Mouse (Mus musculus) heart, embryonic 10.5 days (tissue): ENCODE measurements around the gene Lrrn3. TPM values are rescaled to one million over a fixed set of nuclear protein-coding genes. Genes with fewer than 3 reads are reported as not detected.

ENCODE experiments used
- DNase-seq: peaks from one replicate; pipeline ENCODE4 v3.0.0-alpha.2; 2017; ENCODE audit warnings: low spot score
- H3K27ac ChIP-seq: fragments of 300-500 bp; sonication (generic); 2 replicates; pipeline ENCODE4 v1.5.1; 2016; ENCODE audit warnings: mild to moderate bottlenecking
- H3K27me3 ChIP-seq: fragments of 300-500 bp; sonication (generic); 2 replicates; pipeline ENCODE4 v1.6.1; 2016; ENCODE audit warnings: mild to moderate bottlenecking; ENCODE audit not compliant: poor library complexity, insufficient read depth, severe bottlenecking
- H3K36me3 ChIP-seq: fragments of 300-500 bp; sonication (generic); 2 replicates; pipeline ENCODE4 v1.6.1; 2016; ENCODE audit warnings: mild to moderate bottlenecking, moderate library complexity
- H3K4me1 ChIP-seq: fragments of 300-500 bp; sonication (generic); 2 replicates; pipeline ENCODE4 v1.6.1; 2016; ENCODE audit warnings: mild to moderate bottlenecking
- H3K4me3 ChIP-seq: fragments of 300-500 bp; sonication (generic); 2 replicates; pipeline ENCODE4 v1.5.1; 2016; ENCODE audit warnings: mild to moderate bottlenecking, moderate library complexity
- H3K9me3 ChIP-seq: fragments of 300-500 bp; sonication (generic); 2 replicates; pipeline ENCODE4 v1.6.1; 2016; ENCODE audit warnings: mild to moderate bottlenecking, moderate library complexity
- WGBS: fragments of 180-500 bp; shearing (Covaris S2); methylation state at CpG from one replicate; pipeline ENCODE4 v1.1.7; 2016; 5-methylcytosine and 5-hydroxymethylcytosine counted together
- polyA plus RNA-seq: library from polyadenylated mRNA; unstranded; fragments of >200 nt; fragmentation: Nextera tagmentation; extraction: Ambion mirVana; gene quantifications from 2 replicates; pipeline ENCODE4 v1.2.1, GENCODE M21; 2016

The Lrrn3 gene
- 3.8 and 4.2 TPM in 2 replicates for polyA plus RNA-seq

- 95% methylated on average over 1 of the region's 1 CpGs for WGBS
- Histone ChIP-seq H3K4me1 (no peaks in the 10 kb centered on the region), H3K9me3 (no peaks in the 10 kb centered on the region), H3K27me3 (no peaks in the 10 kb centered on the region), H3K4me3 (peak within 1 kb of the TSS; percentile 53), H3K27ac (peak within 1 kb of the TSS; percentile 47; the same call in 1 of the 2 replicates), H3K36me3 (no peaks in the 10 kb centered on the region)
- DNase-seq = no peak
Observed at GRCm38 (mm10) chr12:41486331-41486730, at the start of gene Lrrn3. Gene Lrrn3 (minus strand): TSS chr12:41486431.

DNA sequence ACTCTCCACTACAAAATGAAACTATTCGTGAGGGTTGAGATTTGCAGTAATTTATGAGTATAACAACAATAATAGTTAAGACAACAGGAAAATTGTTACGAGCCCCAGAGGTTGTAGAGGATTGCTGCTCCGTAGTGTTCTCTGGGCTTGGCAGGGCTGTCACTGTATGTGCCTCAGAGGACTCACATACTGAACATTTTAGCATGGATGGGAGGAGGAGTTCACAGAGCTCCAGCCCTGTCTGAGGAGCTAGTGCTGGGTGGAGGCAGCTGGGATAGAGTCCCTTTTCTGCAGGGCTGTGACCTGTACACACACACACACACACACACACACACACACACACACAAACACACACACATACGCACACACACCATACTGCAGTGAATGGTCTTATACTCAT is 42.2 kb upstream of the Lrrn3 start:
- Histone ChIP-seq H3K27ac (no peak overlapping the region), H3K4me3 (no peak overlapping the region), H3K4me1 (no peaks in the 10 kb centered on the region), H3K27me3 (no peaks in the 10 kb centered on the region), H3K36me3 (no peaks in the 10 kb centered on the region), H3K9me3 (no peaks in the 10 kb centered on the region)
- WGBS = 84% methylated on average over 4 of the region's 4 CpGs
- DNase-seq = no peak

DNA sequence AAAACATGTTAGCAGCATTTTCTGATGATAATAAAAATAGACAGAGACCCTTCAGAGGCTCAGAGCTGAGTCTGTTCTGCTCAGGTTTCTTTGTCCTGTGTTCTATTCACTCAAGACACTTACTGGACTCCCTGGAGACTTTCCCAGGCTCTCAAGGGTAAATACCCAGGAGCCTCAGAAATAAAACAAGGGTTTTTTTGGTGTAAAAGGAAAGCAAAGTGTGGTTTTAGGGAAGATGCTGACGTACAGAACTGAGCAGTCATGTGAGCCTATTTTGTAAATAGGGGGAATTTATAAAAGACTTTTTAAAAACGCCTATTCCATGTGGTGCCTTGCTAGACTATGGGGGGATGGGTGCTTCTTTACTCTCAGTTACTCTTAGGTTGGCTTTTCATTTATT is 40.5 kb upstream of the Lrrn3 start:
- WGBS = 72% methylated on average over 2 of the region's 2 CpGs
- H3K36me3 ChIP-seq = no peaks in the 10 kb centered on the region
- H3K27me3 ChIP-seq = no peaks in the 10 kb centered on the region
- no peak for DNase-seq
- no peaks in the 10 kb centered on the region for H3K4me1 ChIP-seq
- no peak overlapping the region for H3K27ac ChIP-seq
- H3K9me3 ChIP-seq = no peaks in the 10 kb centered on the region
- no peak overlapping the region for H3K4me3 ChIP-seq

GRCm38 (mm10) chr12:41521671-41522070 is 35.4 kb upstream of the Lrrn3 start:
- no peak for DNase-seq
- Histone ChIP-seq H3K4me1 (no peaks in the 10 kb centered on the region), H3K4me3 (no peak overlapping the region), H3K36me3 (no peaks in the 10 kb centered on the region), H3K9me3 (no peaks in the 10 kb centered on the region), H3K27ac (no peak overlapping the region), H3K27me3 (no peaks in the 10 kb centered on the region)
- 83% methylated on average over 2 of the region's 2 CpGs for WGBS

GRCm38 (mm10) chr12:41520326-41520725 is 34.1 kb upstream of the Lrrn3 start:
- H3K27me3 ChIP-seq = no peaks in the 10 kb centered on the region
- DNase-seq = no peak
- no peak overlapping the region for H3K27ac ChIP-seq
- WGBS = 78% methylated on average over 2 of the region's 2 CpGs
- H3K4me1 ChIP-seq = no peaks in the 10 kb centered on the region
- no peaks in the 10 kb centered on the region for H3K9me3 ChIP-seq
- H3K36me3 ChIP-seq = no peaks in the 10 kb centered on the region
- H3K4me3 ChIP-seq = no peak overlapping the region

DNA sequence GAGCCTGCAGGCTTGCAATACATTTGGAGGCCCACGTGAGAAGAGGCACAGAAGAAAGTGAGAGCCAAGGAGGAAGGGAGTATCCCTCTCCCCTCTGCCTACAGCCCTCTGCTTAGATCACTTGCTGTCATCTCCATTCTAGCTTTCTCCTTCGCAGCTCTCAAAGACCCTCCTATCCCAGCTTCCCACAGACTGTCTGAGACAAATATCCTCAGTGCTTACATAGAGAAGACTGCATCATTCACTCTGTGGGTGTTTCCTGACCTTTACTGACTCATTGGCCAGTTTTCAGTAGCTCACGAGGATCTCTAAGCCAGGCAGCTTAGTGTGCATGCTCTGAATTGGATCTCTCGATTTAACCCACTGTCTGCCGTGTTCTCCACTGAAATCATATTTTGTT is 32.7 kb upstream of the Lrrn3 start:
- WGBS = 67% methylated on average over 5 of the region's 5 CpGs
- Histone ChIP-seq H3K9me3 (no peaks in the 10 kb centered on the region), H3K27ac (no peak overlapping the region), H3K36me3 (no peaks in the 10 kb centered on the region), H3K4me3 (no peak overlapping the region), H3K27me3 (no peaks in the 10 kb centered on the region), H3K4me1 (no peaks in the 10 kb centered on the region)
- no peak for DNase-seq

GRCm38 (mm10) chr12:41510588-41510987 is 24.4 kb upstream of the Lrrn3 start:
- no peak for DNase-seq
- Histone ChIP-seq H3K4me3 (no peak overlapping the region), H3K36me3 (no peaks in the 10 kb centered on the region), H3K27ac (no peak overlapping the region), H3K27me3 (no peaks in the 10 kb centered on the region), H3K4me1 (no peaks in the 10 kb centered on the region), H3K9me3 (no peaks in the 10 kb centered on the region)
- WGBS = 90% methylated on average over 3 of the region's 3 CpGs

DNA sequence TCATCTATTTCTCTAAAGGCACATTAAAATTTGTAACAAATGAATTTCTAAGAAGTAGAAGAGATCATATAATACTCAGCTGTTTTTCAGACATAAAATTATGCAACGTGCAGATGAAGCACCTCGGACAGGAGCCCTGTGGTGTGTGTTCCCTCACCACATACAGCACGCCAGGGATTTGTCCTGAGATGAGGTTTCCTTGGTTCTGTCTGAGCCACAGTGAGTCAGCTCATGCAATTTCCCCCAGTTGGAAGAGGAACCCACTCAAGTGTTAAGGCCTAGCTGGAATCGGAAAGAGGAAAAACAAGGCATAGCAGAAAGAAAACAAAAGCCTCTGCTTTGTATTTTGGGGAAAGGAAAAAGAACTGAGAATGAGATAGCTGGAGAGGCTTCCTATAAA is 22.4 kb upstream of the Lrrn3 start:
- Histone ChIP-seq H3K4me1 (no peaks in the 10 kb centered on the region), H3K27ac (no peak overlapping the region), H3K27me3 (no peaks in the 10 kb centered on the region), H3K36me3 (no peaks in the 10 kb centered on the region), H3K4me3 (no peak overlapping the region), H3K9me3 (no peaks in the 10 kb centered on the region)
- DNase-seq = no peak
- WGBS = 88% methylated on average over 4 of the region's 4 CpGs

GRCm38 (mm10) chr12:41500049-41500820 is 14.0 kb upstream of the Lrrn3 start:
- H3K36me3 ChIP-seq = no peaks in the 10 kb centered on the region
- WGBS = 71% methylated on average over 9 of the region's 9 CpGs
- H3K9me3 ChIP-seq = no peaks in the 10 kb centered on the region
- H3K27me3 ChIP-seq = no peaks in the 10 kb centered on the region
- no peak for DNase-seq
- no peaks in the 10 kb centered on the region for H3K4me1 ChIP-seq
- no peak overlapping the region for H3K27ac ChIP-seq
- H3K4me3 ChIP-seq = no peak overlapping the region

DNA sequence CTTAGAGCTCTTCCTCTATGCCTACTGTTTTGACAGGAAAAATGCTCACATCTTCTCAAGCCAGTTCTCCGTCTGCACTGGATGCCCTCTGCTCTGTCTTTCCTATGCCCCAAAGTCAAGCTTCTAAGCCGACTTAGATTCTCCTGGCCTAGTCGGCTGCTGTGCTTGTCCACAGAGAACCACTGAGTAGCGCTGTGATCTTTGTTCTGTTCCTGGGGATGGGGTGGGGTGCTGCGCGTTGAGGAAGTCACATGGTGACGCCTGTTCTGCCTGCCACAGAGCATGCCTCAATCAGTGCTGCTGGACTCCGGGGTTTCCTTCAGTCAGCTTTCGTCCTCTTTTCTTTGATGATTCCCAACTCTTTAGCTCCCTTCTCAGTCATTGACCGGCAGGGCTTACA is 8.4 kb upstream of the Lrrn3 start:
- DNase-seq = no peak
- no peak overlapping the region for H3K4me3 ChIP-seq
- H3K27ac ChIP-seq = no peak overlapping the region

GRCm38 (mm10) chr12:41487005-41487404 is 774 bp upstream of the Lrrn3 start:
- H3K36me3 ChIP-seq = no peaks in the 10 kb centered on the region
- H3K27ac ChIP-seq = no peak overlapping the region
- H3K27me3 ChIP-seq = no peaks in the 10 kb centered on the region
- no peak for DNase-seq
- H3K9me3 ChIP-seq = no peaks in the 10 kb centered on the region
- WGBS = 32% methylated on average over 5 of the region's 5 CpGs
- no peaks in the 10 kb centered on the region for H3K4me1 ChIP-seq
- H3K4me3 ChIP-seq = no peak overlapping the region

More for the DNA sequence above, 8.4 kb upstream of the Lrrn3 start:
- WGBS = 36% methylated on average over 10 of the region's 10 CpGs
- no peaks in the 10 kb centered on the region for H3K4me1 ChIP-seq
- no peaks in the 10 kb centered on the region for H3K36me3 ChIP-seq
- no peaks in the 10 kb centered on the region for H3K9me3 ChIP-seq
- H3K27me3 ChIP-seq = no peaks in the 10 kb centered on the region

DNA sequence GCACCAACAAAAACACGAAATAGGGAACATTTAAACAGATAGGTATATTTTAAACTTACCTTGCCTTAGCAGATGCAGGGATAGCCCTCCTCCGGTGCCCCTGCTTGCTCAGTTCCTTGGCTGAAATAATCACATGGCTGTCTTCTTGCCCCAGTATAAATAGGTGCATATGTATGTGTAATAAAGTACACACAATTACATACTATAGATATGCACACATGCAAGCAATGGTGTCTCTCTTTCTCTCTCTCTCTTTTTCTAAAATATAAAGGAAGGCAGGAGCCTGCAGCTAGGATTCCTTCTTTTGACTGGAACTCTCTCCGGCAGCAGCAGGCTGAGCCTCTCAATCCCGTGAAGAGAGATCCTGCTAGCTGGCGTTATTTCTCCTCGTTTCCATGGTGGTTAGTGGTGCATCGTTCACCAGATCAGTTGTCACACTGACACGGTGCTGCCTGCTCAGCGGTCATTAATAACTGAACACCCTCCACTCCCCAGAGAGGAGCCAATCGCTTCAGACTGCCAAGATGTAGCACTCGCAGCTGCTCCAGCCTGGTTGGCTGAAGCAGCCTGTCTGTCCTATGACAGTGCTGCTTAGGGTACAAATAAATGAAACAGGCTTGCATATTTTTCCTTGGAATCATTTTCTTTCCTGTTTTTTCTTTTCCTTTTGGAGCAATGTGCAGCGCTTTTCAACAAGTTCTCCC is 567 bp downstream of the Lrrn3 start:
- Histone ChIP-seq H3K36me3 (no peaks in the 10 kb centered on the region), H3K27me3 (no peaks in the 10 kb centered on the region), H3K4me1 (no peaks in the 10 kb centered on the region), H3K9me3 (no peaks in the 10 kb centered on the region), H3K4me3 (peak overlapping the region; percentile 53), H3K27ac (peak overlapping the region; percentile 47; the same call in 1 of the 2 replicates)
- no peak for DNase-seq
- 34% methylated on average over 12 of the region's 12 CpGs for WGBS

DNA sequence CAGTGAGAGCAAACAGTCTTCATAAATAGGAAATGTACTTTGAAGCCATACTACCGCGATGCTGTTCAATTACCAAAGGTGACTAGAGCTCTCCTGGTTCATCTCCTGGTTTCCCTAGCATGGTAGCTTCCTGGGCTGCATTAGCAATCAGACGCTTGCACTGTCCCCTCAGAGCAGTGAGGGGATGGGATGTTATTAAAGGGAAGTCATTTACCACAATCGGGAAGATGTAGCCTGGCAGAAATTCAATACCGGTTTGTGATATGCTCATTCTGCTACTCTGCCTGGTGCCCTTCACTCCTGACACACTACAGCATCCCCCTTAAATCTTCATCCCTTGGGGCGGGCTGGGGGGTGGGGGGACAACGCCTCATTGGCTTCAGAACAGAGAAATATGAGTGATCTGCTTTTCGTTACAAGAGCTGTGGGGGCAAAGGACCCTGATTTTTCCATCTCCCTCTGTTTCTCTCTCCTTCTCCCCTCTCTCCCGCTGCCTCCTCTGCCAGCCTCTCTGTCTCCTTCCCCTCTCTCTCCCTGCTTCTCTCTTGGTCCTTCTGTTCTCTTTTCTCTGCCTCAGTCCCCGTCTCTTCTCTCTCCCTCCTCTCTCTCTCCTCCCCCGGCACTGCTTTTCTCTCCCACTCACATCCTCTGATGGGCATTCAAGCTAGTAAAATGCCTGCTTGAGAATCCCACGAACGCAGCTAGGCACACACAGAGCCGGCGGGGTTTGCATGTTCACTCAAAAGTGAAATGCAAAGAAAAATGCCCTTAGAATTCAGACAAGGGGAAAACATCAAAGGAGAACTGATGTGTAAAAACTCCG is 1.3 kb downstream of the Lrrn3 start:
- H3K27me3 ChIP-seq = no peaks in the 10 kb centered on the region
- H3K27ac ChIP-seq = no peak overlapping the region
- no peaks in the 10 kb centered on the region for H3K9me3 ChIP-seq
- DNase-seq = no peak
- WGBS = 44% methylated on average over 16 of the region's 16 CpGs
- no peaks in the 10 kb centered on the region for H3K36me3 ChIP-seq
- no peaks in the 10 kb centered on the region for H3K4me1 ChIP-seq
- H3K4me3 ChIP-seq = peak overlapping the region; percentile 53
